Mouse (Mus musculus): ENCODE measurements around the gene Ncf1. TPM values are rescaled to one million over a fixed set of nuclear protein-coding genes. Genes with fewer than 3 reads are reported as not detected.

Gene Ncf1
- polyA plus RNA-seq, 1 experiment from 2014 or later, result 4.5 TPM

DNA sequence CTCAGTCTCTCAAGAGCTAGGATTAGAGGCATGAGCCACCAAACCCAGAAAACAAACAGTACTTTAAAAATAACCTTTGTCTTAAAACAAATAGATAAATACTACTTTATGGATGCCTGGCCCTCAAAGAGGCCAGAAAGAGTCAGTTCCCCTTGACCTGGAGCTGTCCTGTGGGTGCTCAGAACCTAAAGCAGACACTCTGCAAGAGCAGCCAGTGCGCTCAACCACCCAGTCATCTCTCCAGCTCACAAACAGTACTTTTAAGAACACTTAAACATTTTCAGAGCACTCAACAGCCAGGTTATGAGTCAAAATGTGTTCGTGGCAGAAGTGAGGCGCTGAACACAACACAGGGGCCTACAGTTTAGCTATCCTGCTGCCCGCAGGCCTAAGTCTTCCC lies 21.7 kb upstream of the Ncf1 start:
- 97% methylated on average over 4 of the region's 4 CpGs for WGBS
- peaks cover 97% of the 10 kb centered on the region for H3K36me3 ChIP-seq (ENCODE audit: control insufficient read depth, insufficient read depth, low read length)
- H3K9me3 ChIP-seq (ENCODE audit: control insufficient read depth, low read depth, low read length), result no peaks in the 10 kb centered on the region
- no peak overlapping the region for H3K9ac ChIP-seq (replicated peaks; ENCODE audit: low read depth, low read length)
- no peak for ATAC-seq (ENCODE audit: insufficient number of reproducible peaks, insufficient read depth, low FRiP score, low read depth)
- no peaks in the 10 kb centered on the region for H3K27me3 ChIP-seq (ENCODE audit: control insufficient read depth, insufficient read depth, low read length)
- H3K4me1 ChIP-seq (ENCODE audit: control insufficient read depth, insufficient read depth, low read length), result no peaks in the 10 kb centered on the region
- H3K27ac ChIP-seq (ENCODE audit: low read length), result no peak overlapping the region
- H3K4me2 ChIP-seq (replicated peaks; ENCODE audit: low read depth, low read length), result no peak overlapping the region
- no peak overlapping the region for H3K4me3 ChIP-seq (ENCODE audit: low read depth, low read length)

DNA sequence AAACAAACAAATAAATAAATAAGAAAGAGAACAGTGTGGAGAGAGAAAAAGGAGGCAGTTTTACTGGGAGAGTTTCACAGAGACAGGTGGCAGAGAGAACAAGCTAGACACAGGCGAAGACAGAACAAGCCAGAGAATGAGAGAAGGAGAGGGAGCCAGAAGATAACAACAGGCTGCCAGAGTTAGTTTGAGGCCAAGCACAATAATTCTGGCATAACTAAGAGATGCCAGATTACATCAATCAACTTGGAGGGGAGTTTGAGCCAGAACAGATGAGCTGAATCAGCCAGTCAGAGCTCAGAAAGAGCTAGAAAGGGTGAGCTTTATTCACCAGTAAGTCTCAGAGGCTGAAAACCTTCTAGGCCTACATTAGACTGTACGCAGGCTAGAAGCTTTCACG lies 21.2 kb upstream of the Ncf1 start:
- no peak overlapping the region for H3K27ac ChIP-seq (ENCODE audit: low read length)
- no peak for ATAC-seq (ENCODE audit: insufficient number of reproducible peaks, insufficient read depth, low FRiP score, low read depth)
- no peaks in the 10 kb centered on the region for H3K27me3 ChIP-seq (ENCODE audit: control insufficient read depth, insufficient read depth, low read length)
- H3K4me2 ChIP-seq (replicated peaks; ENCODE audit: low read depth, low read length), result no peak overlapping the region
- no peaks in the 10 kb centered on the region for H3K9me3 ChIP-seq (ENCODE audit: control insufficient read depth, low read depth, low read length)
- no peak overlapping the region for H3K4me3 ChIP-seq (ENCODE audit: low read depth, low read length)
- H3K4me1 ChIP-seq (ENCODE audit: control insufficient read depth, insufficient read depth, low read length), result no peaks in the 10 kb centered on the region
- H3K9ac ChIP-seq (replicated peaks; ENCODE audit: low read depth, low read length), result no peak overlapping the region
- H3K36me3 ChIP-seq (ENCODE audit: control insufficient read depth, insufficient read depth, low read length), result peaks cover 96% of the 10 kb centered on the region
- WGBS, result 87% methylated on average over 3 of the region's 3 CpGs

DNA sequence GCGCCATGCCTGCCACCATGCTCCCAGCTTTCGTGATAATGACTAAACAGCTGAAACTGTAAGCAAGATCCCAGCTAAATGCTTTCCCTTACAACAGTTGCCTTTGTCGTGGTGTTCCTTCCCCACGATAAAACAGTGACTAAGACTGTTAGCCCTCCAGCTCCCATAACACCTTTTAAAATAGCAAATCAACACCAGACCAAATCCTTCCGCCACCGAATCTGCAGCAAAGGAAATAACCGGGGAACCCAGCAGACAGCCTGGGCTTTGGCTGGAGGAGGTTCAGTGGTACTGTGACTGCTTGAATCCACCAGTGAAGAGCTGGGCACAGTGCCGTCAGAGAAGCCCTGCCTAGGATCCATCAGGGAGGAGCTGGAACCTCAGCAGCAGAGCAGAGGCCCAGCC lies 19.8 kb upstream of the Ncf1 start:
- Histone ChIP-seq H3K4me1 (ENCODE audit: control insufficient read depth, insufficient read depth, low read length) (no peaks in the 10 kb centered on the region), H3K27me3 (ENCODE audit: control insufficient read depth, insufficient read depth, low read length) (no peaks in the 10 kb centered on the region), H3K4me2 (replicated peaks; ENCODE audit: low read depth, low read length) (no peak overlapping the region), H3K9ac (replicated peaks; ENCODE audit: low read depth, low read length) (no peak overlapping the region), H3K4me3 (ENCODE audit: low read depth, low read length) (no peak overlapping the region), H3K36me3 (ENCODE audit: control insufficient read depth, insufficient read depth, low read length) (peaks cover 96% of the 10 kb centered on the region), H3K9me3 (ENCODE audit: control insufficient read depth, low read depth, low read length) (no peaks in the 10 kb centered on the region), H3K27ac (ENCODE audit: low read length) (no peak overlapping the region)
- no peak for ATAC-seq (ENCODE audit: insufficient number of reproducible peaks, insufficient read depth, low FRiP score, low read depth)
- 94% methylated on average over 8 of the region's 8 CpGs for WGBS

DNA sequence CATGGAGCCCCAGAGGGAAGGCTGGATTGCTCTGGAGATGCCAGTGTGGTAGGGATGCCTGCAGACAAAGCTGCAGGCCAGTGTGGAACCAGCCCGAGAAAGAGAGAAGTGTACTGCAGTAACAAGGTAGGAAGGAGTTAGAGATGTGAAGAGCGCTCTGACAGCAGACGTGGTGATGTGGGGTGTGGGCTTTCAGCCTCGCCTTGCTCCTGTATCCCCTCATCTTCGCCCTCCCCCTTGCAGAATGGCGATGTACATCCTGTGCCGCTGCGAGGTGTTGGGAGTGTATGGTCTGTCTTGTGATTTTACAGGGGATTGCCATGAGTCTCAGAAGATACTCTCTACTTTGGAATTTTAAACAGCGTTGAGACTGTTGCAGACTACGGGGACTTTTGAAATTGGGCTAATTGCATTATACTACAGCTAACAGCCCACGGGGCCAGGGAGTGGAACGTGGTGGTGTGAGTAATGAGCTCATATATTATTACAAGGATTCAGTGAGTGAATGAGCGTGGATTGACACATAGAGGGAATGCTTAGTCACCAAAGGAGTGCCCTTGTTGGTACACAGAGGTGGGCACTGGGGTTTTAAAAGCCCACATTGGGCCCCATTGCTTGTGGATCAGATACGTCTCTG lies 19.3 kb upstream of the Ncf1 start:
- Histone ChIP-seq H3K9ac (replicated peaks; ENCODE audit: low read depth, low read length) (no peak overlapping the region), H3K36me3 (ENCODE audit: control insufficient read depth, insufficient read depth, low read length) (peaks cover 96% of the 10 kb centered on the region), H3K4me1 (ENCODE audit: control insufficient read depth, insufficient read depth, low read length) (no peaks in the 10 kb centered on the region), H3K9me3 (ENCODE audit: control insufficient read depth, low read depth, low read length) (no peaks in the 10 kb centered on the region), H3K27me3 (ENCODE audit: control insufficient read depth, insufficient read depth, low read length) (no peaks in the 10 kb centered on the region), H3K4me3 (ENCODE audit: low read depth, low read length) (no peak overlapping the region), H3K27ac (ENCODE audit: low read length) (no peak overlapping the region), H3K4me2 (replicated peaks; ENCODE audit: low read depth, low read length) (no peak overlapping the region)
- WGBS, result 88% methylated on average over 14 of the region's 14 CpGs
- no peak for ATAC-seq (ENCODE audit: insufficient number of reproducible peaks, insufficient read depth, low FRiP score, low read depth)

DNA sequence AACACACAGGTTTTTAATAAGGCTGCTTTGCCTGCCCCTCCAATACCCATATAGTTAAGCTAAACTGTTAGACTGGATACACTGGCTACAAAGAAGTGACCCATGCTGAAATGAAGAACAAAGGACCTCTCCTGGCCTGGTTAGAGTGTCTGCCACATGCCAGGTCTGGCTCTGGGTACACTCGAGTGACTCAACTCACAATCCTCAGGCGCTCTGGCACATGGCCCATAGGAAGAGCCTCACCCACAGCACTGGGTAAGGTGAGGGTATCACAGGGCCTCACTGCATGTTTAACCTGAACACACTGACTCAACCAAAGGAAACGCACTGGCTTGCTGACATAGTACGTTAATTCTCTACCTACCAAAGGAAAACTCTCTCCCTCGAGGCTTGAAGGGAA lies 16.7 kb upstream of the Ncf1 start:
- no peak for ATAC-seq (ENCODE audit: insufficient number of reproducible peaks, insufficient read depth, low FRiP score, low read depth)
- Histone ChIP-seq H3K9ac (replicated peaks; ENCODE audit: low read depth, low read length) (no peak overlapping the region), H3K27me3 (ENCODE audit: control insufficient read depth, insufficient read depth, low read length) (no peaks in the 10 kb centered on the region), H3K4me1 (ENCODE audit: control insufficient read depth, insufficient read depth, low read length) (no peaks in the 10 kb centered on the region), H3K9me3 (ENCODE audit: control insufficient read depth, low read depth, low read length) (no peaks in the 10 kb centered on the region), H3K4me3 (ENCODE audit: low read depth, low read length) (no peak overlapping the region), H3K27ac (ENCODE audit: low read length) (no peak overlapping the region), H3K4me2 (replicated peaks; ENCODE audit: low read depth, low read length) (no peak overlapping the region), H3K36me3 (ENCODE audit: control insufficient read depth, insufficient read depth, low read length) (peaks cover 95% of the 10 kb centered on the region)
- 94% methylated on average over 5 of the region's 5 CpGs for WGBS

DNA sequence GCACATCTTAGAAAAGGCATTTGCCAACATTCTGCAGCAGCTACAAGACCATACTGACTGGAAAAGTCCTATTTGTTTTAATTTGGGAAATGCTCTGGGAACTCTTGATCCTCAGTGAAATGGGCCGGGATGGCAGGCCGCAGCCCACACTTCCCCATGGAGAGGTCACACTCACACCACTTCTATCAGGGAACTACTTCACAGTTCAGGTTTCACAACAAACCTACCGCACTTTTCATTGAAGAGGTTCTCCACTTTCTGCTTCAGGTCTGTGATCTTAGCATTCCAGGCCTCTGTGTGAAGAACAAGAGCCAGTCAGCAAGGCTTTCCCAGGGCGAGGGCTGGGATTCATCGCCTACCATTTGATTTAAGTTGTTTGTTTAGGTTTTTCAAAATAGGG lies 15.5 kb upstream of the Ncf1 start:
- no peak for ATAC-seq (ENCODE audit: insufficient number of reproducible peaks, insufficient read depth, low FRiP score, low read depth)

DNA sequence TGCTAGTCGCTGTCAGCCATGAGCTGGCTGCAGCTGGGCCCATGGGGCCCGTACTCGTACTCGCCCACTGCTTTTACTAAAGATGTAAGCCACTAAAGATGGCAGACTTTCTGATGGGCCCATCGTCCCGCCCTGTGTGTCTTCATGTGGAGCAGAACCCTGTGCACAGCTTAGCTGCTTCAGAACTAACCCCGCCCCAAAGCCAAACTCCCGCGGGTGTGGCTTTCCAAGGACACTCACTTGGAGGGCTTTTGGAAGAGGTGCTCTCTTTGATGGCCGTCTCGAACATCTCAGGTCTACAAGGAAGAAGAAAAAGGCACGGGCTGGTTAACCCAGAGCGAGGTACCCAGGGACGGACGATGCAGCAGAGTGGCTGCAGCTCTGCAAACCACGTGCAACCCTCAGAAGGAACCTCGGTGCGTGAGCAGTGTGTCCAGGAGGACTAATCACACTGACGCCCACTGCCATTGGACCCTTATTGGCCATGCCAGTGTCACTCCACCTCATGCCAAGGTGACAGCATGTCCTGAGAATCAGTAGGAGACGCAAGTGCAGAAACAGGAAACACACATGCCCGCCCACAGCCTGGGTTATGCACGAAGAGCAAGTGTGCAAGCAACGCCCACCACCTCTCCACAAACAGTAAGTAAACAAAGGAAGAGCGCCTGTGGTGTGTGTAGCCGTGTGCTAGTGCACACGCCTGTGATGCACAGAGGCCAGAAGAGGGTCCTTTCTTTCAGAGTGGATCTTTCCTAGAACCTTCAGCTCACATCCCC lies 14.4 kb upstream of the Ncf1 start:
- WGBS, result 90% methylated on average over 26 of the region's 26 CpGs
- Histone ChIP-seq H3K9ac (replicated peaks; ENCODE audit: low read depth, low read length) (no peak overlapping the region), H3K27me3 (ENCODE audit: control insufficient read depth, insufficient read depth, low read length) (no peaks in the 10 kb centered on the region), H3K4me2 (replicated peaks; ENCODE audit: low read depth, low read length) (no peak overlapping the region), H3K27ac (ENCODE audit: low read length) (no peak overlapping the region), H3K4me1 (ENCODE audit: control insufficient read depth, insufficient read depth, low read length) (no peaks in the 10 kb centered on the region), H3K9me3 (ENCODE audit: control insufficient read depth, low read depth, low read length) (no peaks in the 10 kb centered on the region), H3K4me3 (ENCODE audit: low read depth, low read length) (no peak overlapping the region), H3K36me3 (ENCODE audit: control insufficient read depth, insufficient read depth, low read length) (peaks cover 98% of the 10 kb centered on the region)
- ATAC-seq (ENCODE audit: insufficient number of reproducible peaks, insufficient read depth, low FRiP score, low read depth), result no peak

More for the DNA sequence above, 15.5 kb upstream of the Ncf1 start:
- Histone ChIP-seq H3K9ac (replicated peaks; ENCODE audit: low read depth, low read length) (no peak overlapping the region), H3K4me3 (ENCODE audit: low read depth, low read length) (no peak overlapping the region), H3K4me2 (replicated peaks; ENCODE audit: low read depth, low read length) (no peak overlapping the region), H3K36me3 (ENCODE audit: control insufficient read depth, insufficient read depth, low read length) (peaks cover 98% of the 10 kb centered on the region), H3K4me1 (ENCODE audit: control insufficient read depth, insufficient read depth, low read length) (no peaks in the 10 kb centered on the region), H3K27me3 (ENCODE audit: control insufficient read depth, insufficient read depth, low read length) (no peaks in the 10 kb centered on the region), H3K27ac (ENCODE audit: low read length) (no peak overlapping the region), H3K9me3 (ENCODE audit: control insufficient read depth, low read depth, low read length) (no peaks in the 10 kb centered on the region)
- WGBS, result 94% methylated on average over 5 of the region's 5 CpGs

DNA sequence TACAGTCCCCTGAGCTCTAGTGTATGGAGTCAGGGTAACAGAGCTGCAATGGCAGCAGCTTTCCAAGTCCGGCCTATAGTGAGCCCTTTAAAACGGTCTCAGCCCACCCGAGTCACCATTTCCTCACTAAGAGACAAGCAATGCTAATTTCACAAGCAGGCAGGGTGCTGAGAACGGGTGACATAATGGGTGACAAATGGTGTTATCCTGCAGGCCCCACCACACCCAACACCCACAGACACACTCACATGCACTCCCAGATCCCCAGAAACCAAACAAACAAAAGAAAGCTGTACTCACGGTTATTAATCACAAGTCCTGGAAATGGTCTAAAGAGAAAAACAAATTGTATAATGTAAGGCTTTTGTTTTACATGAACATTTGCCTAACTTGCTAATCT lies 12.4 kb upstream of the Ncf1 start:
- Histone ChIP-seq H3K27me3 (ENCODE audit: control insufficient read depth, insufficient read depth, low read length) (no peaks in the 10 kb centered on the region), H3K36me3 (ENCODE audit: control insufficient read depth, insufficient read depth, low read length) (peaks cover 98% of the 10 kb centered on the region), H3K9me3 (ENCODE audit: control insufficient read depth, low read depth, low read length) (no peaks in the 10 kb centered on the region), H3K4me2 (replicated peaks; ENCODE audit: low read depth, low read length) (no peak overlapping the region), H3K4me1 (ENCODE audit: control insufficient read depth, insufficient read depth, low read length) (no peaks in the 10 kb centered on the region), H3K4me3 (ENCODE audit: low read depth, low read length) (no peak overlapping the region), H3K27ac (ENCODE audit: low read length) (no peak overlapping the region), H3K9ac (replicated peaks; ENCODE audit: low read depth, low read length) (no peak overlapping the region)
- WGBS, result 77% methylated on average over 5 of the region's 5 CpGs
- no peak for ATAC-seq (ENCODE audit: insufficient number of reproducible peaks, insufficient read depth, low FRiP score, low read depth)

All from stomach, embryonic 14.5 days (tissue).